Comparison of ENCODE assay signal across 13 mouse cellular contexts in genomic region chr1:64779415-64779814, GRCm38 (mm10). TPM values are rescaled to one million over a fixed set of nuclear protein-coding genes. Genes with fewer than 3 reads are reported as not detected.
A peak's percentile ranks its signal among the peaks of the same experiment; 100 is the strongest.
DNase-seq lines count a peak whose midpoint lies in the region; ATAC-seq lines count a peak whose summit lies in the region.
"Had no signal": no experiment of that assay in that cellular context is flagged by ENCODE, and none has a peak within 500 bp of the region (broad histone marks: within the 10 kb centered on the region; RNA-seq: fewer than 3 reads in every experiment).

No protein-coding gene starts in this region.

- DNase-seq in embryo, embryonic 10.5 days (ENCODE audit: low spot score) = peak; percentile 40
- no peak for DNase-seq in embryo, embryonic 10 days (ENCODE audit: low spot score)
- no peak for DNase-seq in right cerebral cortex, postnatal 10 days (ENCODE audit: low spot score in 2 of 2)
- DNase-seq in adrenal gland, adult 8-10 months = no peak
- DNase-seq in MN1 (ENCODE audit: low spot score) = no peak
- DNase-seq: cerebellum, postnatal 10 days; gastrocnemius, adult 2 months; layer of hippocampus, adult 9-11 months had no signal

- H3K27me3 ChIP-seq in forebrain, embryonic 12.5 days = peaks cover 73% of the 10 kb centered on the region
- no peaks in the 10 kb centered on the region for H3K27me3 ChIP-seq in hindbrain, embryonic 15.5 days
- H3K27me3 ChIP-seq in neural tube, embryonic 12.5 days (replicated peaks) = peaks cover 3% of the 10 kb centered on the region; the same call in 1 of the 2 replicates
- H3K27me3 ChIP-seq: heart, embryonic 13.5 days; kidney, embryonic 15.5 days had no signal

- no peak overlapping the region for H3K4me3 ChIP-seq in forebrain, embryonic 12.5 days (replicated peaks)
- H3K4me3 ChIP-seq in hindbrain, embryonic 15.5 days = no peak overlapping the region
- H3K4me3 ChIP-seq in neural tube, embryonic 12.5 days = no peak overlapping the region
- H3K4me3 ChIP-seq: gastrocnemius, adult 2 months; heart, embryonic 13.5 days; kidney, embryonic 15.5 days had no signal

- peak; percentile 59; the same call in 1 of the 2 replicates for ATAC-seq in forebrain, embryonic 12.5 days (ENCODE audit: low FRiP score)
- ATAC-seq in hindbrain, embryonic 15.5 days (ENCODE audit: low FRiP score, low read depth) = no peak
- ATAC-seq in neural tube, embryonic 12.5 days (ENCODE audit: low FRiP score, low read depth) = no peak

- peak overlapping the region; percentile 43 for H3K4me2 ChIP-seq in forebrain, embryonic 12.5 days
- peak overlapping the region; percentile 28 for H3K4me2 ChIP-seq in hindbrain, embryonic 15.5 days
- peak overlapping the region; percentile 50 for H3K4me2 ChIP-seq in neural tube, embryonic 12.5 days (replicated peaks)
- H3K4me2 ChIP-seq: heart, embryonic 13.5 days; kidney, embryonic 15.5 days had no signal

- no peaks in the 10 kb centered on the region for H3K36me3 ChIP-seq in forebrain, embryonic 12.5 days (replicated peaks)
- H3K36me3 ChIP-seq in hindbrain, embryonic 15.5 days = no peaks in the 10 kb centered on the region
- H3K36me3 ChIP-seq in neural tube, embryonic 12.5 days = no peaks in the 10 kb centered on the region
- H3K36me3 ChIP-seq: heart, embryonic 13.5 days; kidney, embryonic 15.5 days had no signal

- peak overlapping the region; percentile 37; the same call in 1 of the 2 replicates for H3K27ac ChIP-seq in forebrain, embryonic 12.5 days
- H3K27ac ChIP-seq in hindbrain, embryonic 15.5 days (replicated peaks) = no peak overlapping the region
- H3K27ac ChIP-seq in neural tube, embryonic 12.5 days = no peak overlapping the region
- H3K27ac ChIP-seq: gastrocnemius, adult 2 months; heart, embryonic 13.5 days; kidney, embryonic 15.5 days had no signal

- H3K9ac ChIP-seq in forebrain, embryonic 12.5 days = no peak overlapping the region
- H3K9ac ChIP-seq in hindbrain, embryonic 15.5 days = no peak overlapping the region
- H3K9ac ChIP-seq in neural tube, embryonic 12.5 days = no peak overlapping the region
- H3K9ac ChIP-seq: heart, embryonic 13.5 days; kidney, embryonic 15.5 days had no signal

- H3K4me1 ChIP-seq in forebrain, embryonic 12.5 days = peaks cover 14% of the 10 kb centered on the region
- H3K4me1 ChIP-seq in hindbrain, embryonic 15.5 days (replicated peaks) = peaks cover 7% of the 10 kb centered on the region
- H3K4me1 ChIP-seq in neural tube, embryonic 12.5 days = no peaks in the 10 kb centered on the region
- H3K4me1 ChIP-seq: heart, embryonic 13.5 days; kidney, embryonic 15.5 days had no signal

- H3K9me3 ChIP-seq in forebrain, embryonic 12.5 days = no peaks in the 10 kb centered on the region
- H3K9me3 ChIP-seq in hindbrain, embryonic 15.5 days = no peaks in the 10 kb centered on the region
- H3K9me3 ChIP-seq in neural tube, embryonic 12.5 days = no peaks in the 10 kb centered on the region
- H3K9me3 ChIP-seq: heart, embryonic 13.5 days; kidney, embryonic 15.5 days had no signal

- WGBS in forebrain, embryonic 12.5 days = 5% methylated on average over 5 of the region's 5 CpGs
- WGBS in hindbrain, embryonic 15.5 days = 16% methylated on average over 5 of the region's 5 CpGs
- 27% methylated on average over 5 of the region's 5 CpGs for WGBS in neural tube, embryonic 12.5 days

RNA-seq across cellular contexts. Expression of gene Fzd5, which starts 41.9 kb away (rescaled TPM):
- 1.0 and 1.5 TPM in 2 replicates for polyA plus RNA-seq in forebrain, embryonic 12.5 days (2016; fragmentation: Nextera tagmentation; extraction: Ambion mirVana)
- 0.14 and 0.21 TPM in 2 replicates for polyA plus RNA-seq in hindbrain, embryonic 15.5 days (2015; fragmentation: Nextera tagmentation; extraction: Ambion mirVana)
- polyA plus RNA-seq in neural tube, embryonic 12.5 days (2016; fragmentation: Nextera tagmentation; extraction: Ambion mirVana) = 0.27 and 0.28 TPM in 2 replicates
- 10 to 100 TPM; 14.9 to 34.1 (median 21.4) TPM for total RNA-seq in adrenal gland, adult 8-10 months (2022)
